Mouse (Mus musculus) adrenal gland, postnatal 25 days (tissue): ENCODE measurements at regions not wholly inside any gene's neighbourhood (a gene's known extent, or its start where the extent isn't known, plus 50 kb on each side); places are given as distances from the start of the nearest gene placed in this dataset.
"Not testable (repeated sequence)": the region's sequence is repeated elsewhere in the genome, so short reads cannot be mapped to it uniquely, and the experiment has no call there.

Source experiments
- DNase-seq: peaks from one replicate; pipeline ENCODE4 v3.0.0; 2021; ENCODE audit warnings: mixed read lengths

DNA sequence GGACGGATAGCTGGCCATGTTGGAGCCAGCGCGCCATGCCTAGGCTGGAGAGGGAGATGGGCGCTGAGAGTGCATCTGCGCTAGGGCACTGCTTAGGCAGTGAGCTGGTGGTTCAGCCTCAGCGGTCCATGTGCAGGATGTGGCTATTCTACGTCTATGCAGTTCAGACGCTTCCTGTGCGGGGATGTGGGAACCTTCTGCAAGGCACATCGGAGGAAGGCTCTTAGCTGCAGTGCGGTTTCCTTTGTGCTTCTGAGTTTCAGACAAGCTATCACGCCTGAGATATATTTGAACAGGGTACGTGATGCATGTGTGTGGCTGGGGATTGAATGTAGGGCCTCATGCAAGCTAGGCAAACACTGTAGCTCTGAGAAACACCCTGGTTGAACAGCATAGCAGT lies 54.4 kb upstream of the Lrpprc start:
- no peak for DNase-seq

DNA sequence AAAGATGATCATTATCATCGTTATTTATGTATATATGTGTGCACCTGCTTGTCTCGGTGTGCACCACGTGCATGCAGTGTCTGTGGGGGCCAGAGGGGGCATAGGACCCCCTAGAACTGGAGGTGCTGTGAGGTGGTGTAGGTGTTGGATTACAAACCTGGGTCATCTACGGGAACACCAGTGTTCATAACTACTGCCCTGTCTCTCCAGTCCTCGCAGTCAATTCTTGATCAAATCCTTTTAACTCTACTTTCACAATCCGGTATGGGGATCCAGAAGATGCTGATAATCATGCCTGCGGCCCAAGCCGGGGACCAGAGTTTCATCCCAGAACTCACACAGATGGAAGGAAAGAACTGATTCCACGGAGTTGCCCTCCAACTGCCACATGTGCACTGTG lies 55.6 kb upstream of the Lrpprc start:
- no peak for DNase-seq

DNA sequence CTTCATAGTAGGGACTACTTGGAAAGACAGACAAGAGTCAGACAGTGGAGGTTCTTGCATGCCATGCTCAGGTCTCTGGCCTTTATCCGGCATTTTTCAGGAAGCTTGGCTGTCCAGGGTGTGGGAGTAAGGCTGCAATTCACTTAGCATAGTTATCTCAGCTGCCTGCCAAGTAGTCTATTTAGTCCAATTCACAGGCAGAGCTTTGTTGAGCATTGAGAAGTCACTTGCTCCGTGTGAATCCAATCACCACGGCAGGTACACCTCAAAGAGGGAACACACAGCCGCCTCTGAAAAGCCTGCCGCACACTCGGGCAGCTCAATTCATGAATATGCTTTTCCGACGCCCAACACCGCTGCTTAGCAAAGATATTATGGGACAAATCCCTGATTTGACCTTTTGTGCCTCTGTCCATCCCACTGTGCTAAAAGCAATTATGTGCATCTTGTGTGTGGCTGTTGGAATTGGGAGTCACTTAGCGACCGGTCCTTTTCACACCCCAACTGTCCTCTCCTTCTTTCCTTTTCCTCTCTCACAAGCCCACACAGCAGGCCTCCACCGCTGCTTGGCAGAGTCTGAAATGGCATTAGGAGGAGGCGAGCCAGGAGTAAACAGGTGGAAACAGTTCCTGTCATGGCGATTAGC lies 57.9 kb upstream of the Lrpprc start:
- DNase-seq = no peak

DNA sequence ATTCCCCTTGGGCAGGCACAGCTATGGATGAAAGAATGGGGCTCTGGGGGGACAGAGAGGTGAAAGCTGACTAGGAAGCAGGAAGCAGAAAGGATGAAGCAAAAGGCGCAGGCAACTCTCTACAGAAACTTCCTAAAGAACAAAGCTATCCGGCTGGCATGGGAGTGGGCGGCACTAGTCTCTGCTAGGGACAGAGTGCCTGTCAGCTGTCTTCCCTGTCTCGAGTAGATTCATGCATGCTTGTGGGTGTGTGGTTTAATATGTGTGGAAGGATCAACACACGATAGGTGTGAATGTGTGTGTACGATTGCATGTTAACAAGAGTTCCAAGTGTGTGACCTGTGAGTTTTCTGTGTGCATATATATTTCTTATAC lies 58.4 kb upstream of the Lrpprc start:
- no peak for DNase-seq

DNA sequence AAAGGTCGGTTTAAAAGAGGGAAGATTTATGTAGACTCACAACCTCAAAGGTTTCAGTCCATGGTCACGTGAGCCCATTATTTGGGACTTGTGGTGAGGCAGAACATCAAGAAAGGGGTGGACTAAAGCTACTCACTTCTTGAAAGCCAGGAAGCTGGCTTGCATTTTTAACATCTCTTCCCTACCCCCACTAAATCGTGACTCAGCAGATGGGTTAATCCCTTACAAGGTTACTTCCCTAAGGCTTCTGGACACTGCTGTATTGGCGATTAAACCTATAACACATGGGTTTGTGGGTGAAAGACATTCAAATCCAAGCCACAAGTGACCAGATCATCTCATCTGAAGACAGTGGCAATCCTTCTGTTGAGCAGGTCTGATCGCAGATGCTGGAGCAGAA lies 59.9 kb upstream of the Lrpprc start:
- no peak for DNase-seq

DNA sequence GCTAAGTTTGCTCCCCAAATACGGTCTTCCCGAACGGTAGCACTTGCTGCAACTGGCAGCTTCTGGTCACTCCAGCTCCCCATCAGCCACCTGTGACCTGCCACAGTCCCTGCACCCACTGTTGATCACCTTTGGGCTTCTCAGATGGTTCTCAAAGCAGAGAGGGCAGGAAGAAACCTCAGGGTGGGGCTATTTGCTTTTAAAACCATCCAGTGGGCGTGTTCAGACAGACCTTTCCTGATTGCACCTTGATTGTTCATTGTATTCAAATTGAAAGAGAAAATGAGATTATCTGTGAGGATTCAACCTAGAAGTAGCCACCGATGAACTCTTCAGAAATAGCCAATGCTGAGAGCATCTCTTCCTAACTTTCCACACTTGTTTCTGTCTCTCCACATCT lies 60.3 kb upstream of the Lrpprc start:
- DNase-seq = no peak

DNA sequence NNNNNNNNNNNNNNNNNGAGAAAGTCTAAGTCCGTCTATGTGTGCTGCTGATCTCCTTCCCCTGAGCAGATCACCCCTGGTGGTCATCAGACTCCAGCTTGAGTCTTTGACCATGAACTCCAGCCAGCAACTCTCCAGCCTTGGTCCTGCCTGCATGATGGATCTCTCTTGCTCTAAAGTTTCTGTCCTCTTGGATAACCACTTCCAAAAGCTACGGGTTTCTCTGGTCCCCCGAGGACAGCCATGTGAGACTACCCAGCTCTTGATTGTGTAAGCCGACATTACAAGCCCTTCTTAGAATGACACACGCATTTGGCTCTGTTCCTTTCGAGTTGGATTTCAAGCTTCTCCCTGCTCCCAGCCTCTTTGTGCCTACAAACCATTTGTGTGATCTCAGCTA lies 66.4 kb upstream of the Lrpprc start:
- peak; percentile 17 for DNase-seq

DNA sequence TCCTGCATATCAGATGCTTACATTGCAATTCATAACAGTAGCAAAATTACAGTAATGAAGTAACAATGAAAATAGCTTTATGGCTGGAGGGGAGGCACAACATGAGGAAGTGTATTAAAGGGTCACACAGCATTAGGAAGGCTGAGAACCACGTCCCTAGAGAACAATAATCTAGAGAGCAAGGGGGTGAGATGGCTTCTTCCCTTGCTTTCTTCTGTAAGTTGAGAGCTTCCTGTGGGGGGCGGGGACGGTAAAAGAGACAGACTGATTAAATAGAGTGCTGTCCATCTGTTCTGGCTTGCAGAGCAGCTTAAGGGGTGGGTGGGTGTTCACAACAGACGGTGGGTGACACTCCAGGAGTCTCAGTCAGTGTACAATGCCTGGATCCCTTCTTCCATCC lies 68.2 kb upstream of the Lrpprc start:
- no peak for DNase-seq

DNA sequence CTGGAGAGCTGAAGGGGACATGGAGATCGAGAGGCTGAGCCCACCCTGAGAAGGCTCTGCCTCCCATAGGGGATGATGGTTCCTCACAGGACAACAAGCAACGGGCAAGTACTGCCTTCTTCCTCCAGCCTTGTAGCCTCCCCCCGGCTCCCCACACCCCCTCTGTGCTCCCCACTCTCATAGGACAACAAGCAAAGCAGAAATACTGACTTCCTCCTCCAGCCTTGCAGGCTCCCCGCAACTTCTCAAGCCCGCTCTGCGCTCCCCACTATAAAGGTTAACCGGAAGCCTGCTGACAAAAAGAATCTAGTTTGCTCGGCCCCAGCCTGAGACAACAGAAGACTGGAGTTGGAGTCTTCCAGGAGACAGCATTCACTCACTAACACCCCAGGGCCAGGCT lies 69.3 kb upstream of the Lrpprc start:
- no peak for DNase-seq

DNA sequence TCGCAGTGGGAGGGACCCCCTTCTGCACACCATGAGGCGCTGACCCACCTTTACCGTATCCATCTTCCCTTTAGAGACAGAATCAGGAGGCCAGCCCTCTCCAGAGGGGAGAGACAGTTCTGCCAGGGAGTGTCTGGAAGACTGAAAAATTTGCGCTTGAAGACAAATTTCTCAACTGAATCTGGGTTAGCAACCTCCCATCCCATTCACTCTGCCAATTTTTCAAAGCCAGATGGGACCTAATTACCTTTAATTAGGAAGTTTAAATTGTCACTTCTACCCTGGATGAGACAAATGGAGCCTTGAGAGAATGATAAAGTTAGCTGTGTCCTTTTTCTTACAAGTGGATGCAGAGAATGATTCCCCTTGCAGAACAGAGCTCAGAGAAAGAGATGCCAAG lies 70.2 kb upstream of the Lrpprc start:
- DNase-seq = no peak

DNA sequence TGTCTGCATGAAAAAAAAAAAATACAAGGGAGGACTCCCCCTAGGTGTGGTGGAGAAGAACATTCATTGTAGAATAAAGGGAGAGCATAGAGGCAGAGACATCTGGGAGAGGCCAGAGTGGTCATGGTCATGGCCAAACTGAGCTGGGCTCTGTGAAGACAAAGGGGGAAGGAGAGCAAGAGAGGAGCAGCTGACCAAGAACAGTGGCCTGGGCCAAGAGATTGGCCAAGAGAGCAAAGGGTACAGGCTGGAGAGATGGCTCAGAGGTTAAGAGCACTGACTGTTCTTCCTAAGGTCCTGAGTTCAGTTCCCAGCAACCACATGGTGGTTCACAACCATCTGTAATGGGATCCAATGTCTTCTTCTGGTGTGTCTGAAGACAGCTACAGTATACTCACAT lies 73.6 kb upstream of the Lrpprc start:
- not testable (repeated sequence) for DNase-seq

DNA sequence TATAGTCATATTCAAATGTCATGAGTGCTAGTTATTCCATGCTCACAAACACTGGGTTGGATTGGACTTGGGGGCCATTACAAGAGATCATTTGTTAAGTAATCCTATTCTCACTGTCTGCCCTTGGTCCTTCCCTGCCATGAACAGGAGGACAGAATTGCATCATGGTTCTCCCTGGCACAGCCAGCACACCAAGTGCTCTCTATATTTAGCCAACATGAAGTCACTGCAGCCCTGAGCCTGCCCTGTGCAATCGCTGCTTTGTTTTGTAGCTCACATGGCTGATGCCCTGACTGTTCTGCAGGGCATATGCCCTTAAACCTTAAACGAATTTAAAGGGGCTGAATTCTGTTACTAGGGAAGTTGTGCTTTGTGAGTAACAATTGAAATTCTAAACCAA lies 74.6 kb upstream of the Lrpprc start:
- DNase-seq = peak; percentile 53

DNA sequence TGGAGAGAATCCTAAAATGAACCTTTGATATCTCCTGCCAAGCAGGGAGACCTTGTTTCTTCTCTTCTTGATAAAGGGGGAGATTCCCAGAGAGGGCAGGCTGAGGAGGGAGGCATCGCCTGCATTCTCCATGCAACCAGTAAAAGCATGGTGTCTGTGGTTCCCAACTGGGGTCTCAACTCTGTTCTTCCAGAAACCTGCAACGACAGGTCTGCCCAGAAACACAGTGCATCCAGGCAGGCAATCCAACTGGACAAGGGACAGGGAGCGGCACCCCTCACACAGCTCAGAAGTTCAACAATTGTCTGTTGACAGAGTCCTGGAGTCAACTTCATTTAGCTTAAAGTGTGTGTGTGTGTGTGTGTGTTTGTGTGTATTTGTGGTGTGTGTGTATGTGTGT lies 75.0 kb upstream of the Lrpprc start:
- no peak for DNase-seq

DNA sequence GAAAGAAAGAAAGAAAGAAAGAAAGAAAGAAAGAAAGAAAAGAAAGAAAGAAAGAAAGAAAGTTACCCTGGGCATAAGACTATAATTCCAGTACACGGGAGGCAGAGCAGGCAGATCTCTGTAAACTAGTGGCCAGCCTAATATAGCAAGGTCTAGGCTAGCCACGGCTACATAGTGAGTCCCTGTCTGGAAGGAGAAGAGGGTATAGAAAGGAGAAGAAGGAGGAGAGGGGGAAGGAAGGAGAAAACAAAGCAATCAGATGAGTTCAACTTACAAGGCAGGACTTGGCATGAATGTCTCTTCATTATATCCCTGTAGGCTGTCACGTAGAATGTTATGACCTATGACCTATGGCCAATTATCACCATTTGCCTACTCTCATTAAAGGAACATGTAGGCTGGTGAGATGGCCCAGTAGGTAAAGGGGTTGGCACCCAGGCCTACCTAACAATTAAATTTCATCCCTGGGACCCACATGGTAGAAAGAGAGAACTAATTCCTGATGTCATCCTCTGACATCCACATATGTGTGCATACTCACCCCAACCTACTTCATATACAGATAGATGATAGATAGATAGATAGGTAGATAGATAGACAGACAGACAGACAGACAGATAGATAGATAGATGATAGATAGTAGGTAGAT lies 78.6 kb upstream of the Lrpprc start:
- DNase-seq = no peak

DNA sequence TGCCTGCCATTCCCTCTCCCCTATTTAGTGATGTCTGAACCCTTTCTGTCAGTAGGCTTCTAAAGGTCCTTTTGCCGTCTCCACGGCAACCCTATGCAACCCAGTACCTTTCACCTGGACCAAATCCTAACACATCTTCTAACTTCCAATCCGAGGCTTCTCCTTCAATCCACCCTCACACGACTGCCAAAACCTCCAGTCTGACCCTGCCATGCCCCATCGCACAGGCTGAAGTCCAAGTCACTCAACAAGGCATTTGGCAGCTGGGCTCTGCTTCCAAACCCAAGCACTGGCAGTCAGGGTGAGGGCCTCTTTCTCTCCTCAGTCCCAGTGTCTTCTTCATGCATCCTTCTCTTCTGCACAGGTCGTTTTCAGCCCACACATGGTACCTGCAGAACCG lies 83.0 kb upstream of the Lrpprc start:
- DNase-seq = peak; percentile 21

DNA sequence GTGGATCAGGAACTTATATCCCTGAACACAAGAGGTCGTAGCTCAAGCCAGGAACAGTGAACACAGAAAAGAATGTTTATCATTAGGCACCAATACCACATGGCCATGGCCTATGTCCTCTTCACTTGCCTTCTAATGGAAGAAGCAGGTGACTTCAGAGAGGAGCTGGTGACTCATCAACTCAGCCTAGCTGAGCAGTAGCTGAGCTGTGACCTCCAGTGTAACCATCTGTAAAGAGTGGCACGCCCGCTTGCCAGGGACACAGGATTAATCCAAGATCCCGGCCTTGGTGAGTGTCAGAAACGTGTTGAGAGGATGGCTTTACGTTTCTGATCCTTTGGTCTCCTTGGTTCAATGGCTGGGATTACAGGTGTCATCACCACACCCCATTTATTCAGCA lies 82.0 kb upstream of the Ppm1b start:
- peak; percentile 35 for DNase-seq

DNA sequence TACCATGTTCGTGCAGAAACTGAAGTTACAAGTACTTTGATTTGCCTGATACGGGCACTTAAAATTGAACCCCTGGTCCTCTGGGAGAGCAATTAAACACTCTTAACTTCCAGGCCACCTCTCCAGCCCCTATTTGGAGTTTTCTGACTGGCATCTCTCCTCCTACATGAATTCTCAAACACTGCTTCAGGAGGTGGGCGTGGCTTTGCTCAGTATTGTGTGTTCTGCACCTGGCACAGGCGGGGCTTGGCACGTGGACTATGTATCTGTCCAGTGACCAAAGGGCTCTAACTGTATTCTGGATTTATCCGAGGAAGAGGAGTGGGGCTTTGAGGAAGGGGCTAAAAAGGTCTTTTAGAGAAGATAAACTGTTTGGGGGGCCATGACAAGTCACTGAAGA lies 81.5 kb upstream of the Ppm1b start:
- no peak for DNase-seq

DNA sequence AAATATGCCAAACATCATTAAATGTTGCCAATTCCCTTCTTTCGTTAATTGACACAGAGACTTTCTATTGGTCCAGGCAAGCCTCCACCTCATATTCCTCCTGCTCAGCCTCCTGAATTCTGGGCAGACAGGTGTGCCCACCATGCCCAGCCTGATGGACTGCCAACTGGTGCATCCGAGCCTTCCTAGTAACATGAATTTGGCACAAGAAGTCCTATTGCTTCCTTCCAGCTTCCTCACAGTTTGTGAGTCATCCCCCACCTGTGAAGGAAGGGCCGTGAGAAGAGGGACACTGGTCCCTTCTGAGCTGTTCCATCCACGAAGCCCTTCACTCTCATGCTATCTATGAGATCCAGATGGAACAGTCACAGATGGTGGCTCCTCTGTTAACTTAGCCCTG lies 80.5 kb upstream of the Ppm1b start:
- no peak for DNase-seq

DNA sequence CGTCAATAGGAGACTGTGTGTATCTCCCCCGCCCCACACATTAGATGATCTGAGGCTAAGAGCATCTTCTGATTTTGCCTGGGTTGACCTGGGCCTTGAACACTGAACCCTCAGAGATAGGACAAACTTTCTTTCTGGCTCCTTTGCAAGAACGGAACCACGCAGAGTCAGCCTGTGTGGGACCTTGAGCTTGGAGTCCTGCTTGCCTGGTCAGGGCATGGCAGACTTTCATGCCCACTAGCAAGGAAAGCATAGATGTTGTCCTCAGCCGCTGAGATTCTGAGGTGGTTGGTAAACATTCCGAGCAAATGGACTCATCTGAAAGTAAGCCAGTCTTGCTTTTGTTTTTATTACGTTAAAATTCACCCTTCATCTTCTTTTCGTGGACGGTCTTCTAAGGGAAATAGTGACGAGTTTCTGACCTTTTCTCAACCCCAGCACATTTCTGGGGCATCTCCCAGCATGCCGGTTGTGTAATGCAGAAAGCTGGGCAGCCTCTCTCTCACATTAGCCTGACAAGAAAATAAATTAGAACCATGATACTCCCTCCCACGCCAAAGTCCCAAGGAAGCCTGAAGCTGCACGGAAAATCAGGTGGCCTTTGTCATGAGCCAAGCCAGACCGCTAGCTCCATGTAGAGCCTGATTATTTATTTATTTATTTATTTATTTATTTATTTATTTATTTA lies 79.2 kb upstream of the Ppm1b start:
- DNase-seq = peak; percentile 54

DNA sequence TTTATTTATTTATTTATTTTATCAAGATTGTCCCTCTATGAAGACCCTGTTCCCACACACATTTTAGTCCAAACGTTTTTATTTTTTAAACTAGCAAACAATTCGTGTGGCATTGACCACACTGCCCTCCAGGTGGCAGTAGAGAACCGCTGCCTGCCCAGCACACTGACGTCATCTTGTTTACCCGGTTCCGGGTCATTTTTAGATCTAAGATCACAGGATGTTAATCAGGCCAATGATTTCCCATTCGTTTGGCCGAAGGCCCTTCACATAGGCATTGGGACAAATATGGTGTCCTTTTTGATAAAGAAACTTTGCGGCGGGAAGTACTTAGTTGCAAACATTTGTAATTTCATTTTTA lies 78.7 kb upstream of the Ppm1b start:
- peak; percentile 72 for DNase-seq

DNA sequence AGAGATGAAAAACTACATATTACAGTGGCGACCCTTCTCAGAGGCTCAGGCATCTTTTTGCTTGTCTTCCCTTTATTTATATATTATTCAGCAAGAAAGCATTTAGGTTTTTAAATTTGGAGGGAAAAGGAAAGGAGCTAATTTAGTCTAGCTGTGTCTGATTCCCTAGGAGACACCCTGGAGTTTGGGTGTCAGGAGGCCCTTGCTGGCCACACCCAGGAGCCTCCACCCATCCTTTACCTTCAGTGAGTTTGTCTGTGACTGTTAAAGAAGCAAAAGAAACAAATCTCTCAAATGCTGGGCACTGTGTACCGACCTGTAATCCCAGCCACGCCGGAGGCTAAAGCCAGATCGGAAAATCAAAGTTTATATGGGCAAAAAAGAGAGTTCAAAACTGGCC lies 78.2 kb upstream of the Ppm1b start:
- DNase-seq = no peak

DNA sequence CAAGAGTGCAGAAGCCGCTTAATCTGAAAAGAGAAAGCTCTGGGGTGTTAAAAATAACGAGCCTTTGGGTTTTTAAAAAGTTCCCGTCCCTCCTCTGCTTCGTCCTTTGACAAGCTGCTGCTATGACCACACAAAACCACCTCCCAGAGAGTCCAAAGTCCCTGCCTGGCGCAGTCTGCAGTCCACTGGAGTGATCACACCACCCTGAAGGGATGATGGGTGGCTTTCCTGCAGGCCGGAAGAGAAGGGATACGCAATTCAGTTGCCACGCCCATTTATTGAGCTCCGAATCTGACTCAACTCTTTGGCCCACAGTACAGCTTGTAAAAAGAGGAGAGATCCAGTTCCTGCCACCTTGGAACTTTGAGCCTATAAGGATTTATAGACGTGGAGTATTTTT lies 77.4 kb upstream of the Ppm1b start:
- DNase-seq = no peak

DNA sequence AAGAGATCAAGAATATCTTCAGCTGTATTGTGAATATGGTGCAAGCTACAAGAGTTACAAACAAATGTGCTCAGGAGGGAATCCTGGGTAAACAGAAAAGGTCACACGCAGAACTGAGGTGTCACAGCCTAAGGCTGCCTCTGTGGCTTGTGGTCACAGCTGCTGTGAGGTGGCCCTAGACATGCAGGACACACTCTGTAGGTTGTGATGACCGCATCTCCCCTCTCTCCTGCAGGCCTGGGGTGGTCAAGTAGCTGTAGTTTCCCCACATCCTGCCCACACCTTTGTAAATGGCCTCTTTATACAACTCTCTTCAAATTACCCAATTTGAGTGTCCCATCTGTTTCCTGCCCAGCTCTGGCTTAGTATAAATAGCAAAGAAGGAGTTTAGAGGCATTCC lies 75.6 kb upstream of the Ppm1b start:
- DNase-seq = no peak

DNA sequence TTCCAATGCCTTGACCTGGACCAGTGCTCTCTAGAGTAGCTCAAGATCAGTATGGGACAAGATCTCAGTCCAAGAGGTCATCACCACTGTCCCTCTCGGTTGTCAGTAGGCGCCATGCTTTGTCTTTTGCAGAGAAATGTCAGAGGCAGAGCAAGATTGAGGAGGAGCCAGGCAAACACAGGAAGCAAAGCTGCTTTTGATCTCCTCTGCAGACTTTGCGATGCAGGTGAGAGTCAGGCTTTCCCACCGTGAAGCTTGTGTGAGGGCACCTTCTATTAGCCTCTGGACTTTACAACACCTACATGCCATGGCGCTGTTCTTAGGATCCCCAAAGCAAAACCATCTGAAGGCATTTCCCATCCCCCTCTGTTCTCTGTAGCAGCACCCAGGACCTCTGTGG lies 68.0 kb upstream of the Ppm1b start:
- DNase-seq = no peak
